ENCODE assay signal across 26 mouse cellular contexts in genomic region chr1:188847242-188847641, GRCm38 (mm10).
"Had no signal": no experiment of that assay in that cellular context is flagged by ENCODE, and none has a peak within 500 bp of the region (broad histone marks: within the 10 kb centered on the region; RNA-seq: fewer than 3 reads in every experiment).

No protein-coding gene starts in this region.

- H3K27ac ChIP-seq: heart, embryonic 13.5 days; heart, embryonic 15.5 days; hindbrain, embryonic 13.5 days; hindbrain, embryonic 15.5 days; hindbrain, postnatal 0 days; kidney, embryonic 15.5 days; kidney, postnatal 0 days; left cerebral cortex, adult 2 months; limb, embryonic 10.5 days; limb, embryonic 12.5 days; liver, embryonic 13.5 days; liver, embryonic 15.5 days had no signal

- DNase-seq: gastrocnemius, postnatal 14 days; gastrocnemius, postnatal 36 days; heart, adult 18-20 months; heart, postnatal 14 days; heart, postnatal 36 days; kidney, adult 11 months; kidney, adult 2 months; kidney, adult 9 months; kidney, postnatal 14 days; kidney, postnatal 36 days; layer of hippocampus, adult 9-11 months; liver, embryonic 13.5 days had no signal

- ATAC-seq: hindbrain, postnatal 0 days; intestine, embryonic 16.5 days had no signal

- H3K4me2 ChIP-seq: heart, embryonic 11.5 days; heart, embryonic 13.5 days; heart, embryonic 15.5 days; hindbrain, embryonic 13.5 days; hindbrain, embryonic 15.5 days; kidney, embryonic 15.5 days; limb, embryonic 12.5 days; liver, embryonic 11.5 days; liver, embryonic 13.5 days; liver, embryonic 15.5 days had no signal

- H3K4me1 ChIP-seq: heart, embryonic 13.5 days; heart, embryonic 15.5 days; hindbrain, embryonic 13.5 days; hindbrain, embryonic 15.5 days; kidney, embryonic 15.5 days; limb, embryonic 12.5 days; liver, embryonic 13.5 days; liver, embryonic 15.5 days had no signal

- H3K36me3 ChIP-seq: heart, embryonic 13.5 days; heart, embryonic 15.5 days; hindbrain, embryonic 13.5 days; hindbrain, embryonic 15.5 days; kidney, embryonic 15.5 days; limb, embryonic 10.5 days; limb, embryonic 12.5 days; liver, embryonic 13.5 days; liver, embryonic 15.5 days had no signal

- H3K9ac ChIP-seq: heart, embryonic 13.5 days; heart, embryonic 15.5 days; hindbrain, embryonic 13.5 days; hindbrain, embryonic 15.5 days; kidney, embryonic 15.5 days; limb, embryonic 12.5 days; liver, embryonic 13.5 days; liver, embryonic 15.5 days had no signal

- H3K4me3 ChIP-seq: heart, embryonic 13.5 days; heart, embryonic 15.5 days; hindbrain, embryonic 13.5 days; hindbrain, embryonic 15.5 days; kidney, embryonic 15.5 days; left cerebral cortex, adult 2 months; limb, embryonic 10.5 days; limb, embryonic 12.5 days; liver, embryonic 13.5 days; liver, embryonic 15.5 days had no signal

- H3K27me3 ChIP-seq: heart, embryonic 13.5 days; heart, embryonic 15.5 days; hindbrain, embryonic 13.5 days; hindbrain, embryonic 15.5 days; kidney, embryonic 15.5 days; limb, embryonic 12.5 days; liver, embryonic 13.5 days; liver, embryonic 15.5 days had no signal

- H3K9me3 ChIP-seq: heart, embryonic 13.5 days; heart, embryonic 15.5 days; hindbrain, embryonic 13.5 days; hindbrain, embryonic 15.5 days; kidney, embryonic 15.5 days; limb, embryonic 10.5 days; limb, embryonic 12.5 days; liver, embryonic 13.5 days; liver, embryonic 15.5 days had no signal
